Mouse (Mus musculus): ENCODE measurements around the gene Tnfrsf26. TPM values are rescaled to one million over a fixed set of nuclear protein-coding genes. Genes with fewer than 3 reads are reported as not detected.

The Tnfrsf26 gene
- polyA plus RNA-seq, 1 experiment from 2014 or later, result 0.17 TPM

- TF ChIP-seq EP300 (optimal IDR thresholded peaks at IDR 0.05) (no peak), CTCF (IDR thresholded peaks at IDR 0.05; ENCODE audit: low read depth) (no peak)
- Histone ChIP-seq H3K27ac (replicated peaks) (no peak overlapping the region), H3K36me3 (ENCODE audit: control insufficient read depth, insufficient read depth, low read length) (peaks cover 14% of the 10 kb centered on the region; the same call in 1 of the 2 replicates), H3K4me3 (ENCODE audit: low read depth, low read length) (no peak overlapping the region), H3K4me2 (replicated peaks; ENCODE audit: low read depth) (no peak overlapping the region), H3K9me3 (ENCODE audit: control insufficient read depth, low read length) (no peaks in the 10 kb centered on the region), H3K4me1 (replicated peaks; ENCODE audit: control insufficient read depth, insufficient read depth) (no peaks in the 10 kb centered on the region), H3K27me3 (ENCODE audit: control insufficient read depth, insufficient read depth, low read length) (no peaks in the 10 kb centered on the region), H3K9ac (ENCODE audit: low read length) (no peak overlapping the region)
- ATAC-seq (ENCODE audit: low FRiP score, low TSS enrichment) (peak; percentile 22; the same call in 1 of the 2 replicates), DNase-seq (ENCODE audit: low spot score) (no peak)
- 81% methylated on average over 10 of the region's 10 CpGs for WGBS
These were observed 36.3 kb downstream of the Tnfrsf26 start for GRCm38 (mm10) chr7:143592255-143592654.

GRCm38 (mm10) chr7:143588006-143588405, 40.5 kb downstream of the Tnfrsf26 start:
- no peak for TF ChIP-seq CTCF (IDR thresholded peaks at IDR 0.05; ENCODE audit: low read depth)
- no peak for TF ChIP-seq EP300 (optimal IDR thresholded peaks at IDR 0.05)
- DNase-seq (ENCODE audit: low spot score), result no peak
- WGBS, result 88% methylated on average over 4 of the region's 4 CpGs

GRCm38 (mm10) chr7:143587586-143587985, 40.9 kb downstream of the Tnfrsf26 start:
- TF ChIP-seq CTCF (IDR thresholded peaks at IDR 0.05; ENCODE audit: low read depth), result no peak
- TF ChIP-seq EP300 (optimal IDR thresholded peaks at IDR 0.05), result no peak
- 76% methylated on average over 5 of the region's 5 CpGs for WGBS
- no peak for DNase-seq (ENCODE audit: low spot score)
- H3K4me1 ChIP-seq (replicated peaks; ENCODE audit: control insufficient read depth, insufficient read depth), result no peaks in the 10 kb centered on the region
- no peaks in the 10 kb centered on the region for H3K9me3 ChIP-seq (ENCODE audit: control insufficient read depth, low read length)
- H3K27ac ChIP-seq (replicated peaks), result no peak overlapping the region
- H3K27me3 ChIP-seq (ENCODE audit: control insufficient read depth, insufficient read depth, low read length), result no peaks in the 10 kb centered on the region
- H3K4me3 ChIP-seq (ENCODE audit: low read depth, low read length), result no peak overlapping the region
- peaks cover 38% of the 10 kb centered on the region; the same call in 1 of the 2 replicates for H3K36me3 ChIP-seq (ENCODE audit: control insufficient read depth, insufficient read depth, low read length)
- H3K4me2 ChIP-seq (replicated peaks; ENCODE audit: low read depth), result no peak overlapping the region
- ATAC-seq (ENCODE audit: low FRiP score, low TSS enrichment), result no peak
- H3K9ac ChIP-seq (ENCODE audit: low read length), result no peak overlapping the region

More at GRCm38 (mm10) chr7:143588006-143588405, 40.5 kb downstream of the Tnfrsf26 start:
- no peaks in the 10 kb centered on the region for H3K4me1 ChIP-seq (replicated peaks; ENCODE audit: control insufficient read depth, insufficient read depth)
- H3K9me3 ChIP-seq (ENCODE audit: control insufficient read depth, low read length), result no peaks in the 10 kb centered on the region
- no peak overlapping the region for H3K4me2 ChIP-seq (replicated peaks; ENCODE audit: low read depth)
- H3K36me3 ChIP-seq (ENCODE audit: control insufficient read depth, insufficient read depth, low read length), result peaks cover 33% of the 10 kb centered on the region; the same call in 1 of the 2 replicates
- ATAC-seq (ENCODE audit: low FRiP score, low TSS enrichment), result no peak
- H3K4me3 ChIP-seq (ENCODE audit: low read depth, low read length), result no peak overlapping the region
- no peak overlapping the region for H3K9ac ChIP-seq (ENCODE audit: low read length)
- no peak overlapping the region for H3K27ac ChIP-seq (replicated peaks)
- H3K27me3 ChIP-seq (ENCODE audit: control insufficient read depth, insufficient read depth, low read length), result no peaks in the 10 kb centered on the region

- H3K4me1 ChIP-seq (replicated peaks; ENCODE audit: control insufficient read depth, insufficient read depth), result no peaks in the 10 kb centered on the region
- no peak overlapping the region for H3K9ac ChIP-seq (ENCODE audit: low read length)
- H3K4me2 ChIP-seq (replicated peaks; ENCODE audit: low read depth), result no peak overlapping the region
- no peaks in the 10 kb centered on the region for H3K9me3 ChIP-seq (ENCODE audit: control insufficient read depth, low read length)
- no peak overlapping the region for H3K4me3 ChIP-seq (ENCODE audit: low read depth, low read length)
- TF ChIP-seq CTCF (IDR thresholded peaks at IDR 0.05; ENCODE audit: low read depth) (peak; percentile 90), EP300 (optimal IDR thresholded peaks at IDR 0.05) (no peak)
- 27% methylated on average over 3 of the region's 3 CpGs for WGBS
- H3K27me3 ChIP-seq (ENCODE audit: control insufficient read depth, insufficient read depth, low read length), result no peaks in the 10 kb centered on the region
- peaks cover 38% of the 10 kb centered on the region for H3K36me3 ChIP-seq (ENCODE audit: control insufficient read depth, insufficient read depth, low read length)
- ATAC-seq (ENCODE audit: low FRiP score, low TSS enrichment), result peak; percentile 64; the same call in 1 of the 2 replicates
- H3K27ac ChIP-seq (replicated peaks), result no peak overlapping the region
- DNase-seq (ENCODE audit: low spot score), result peak; percentile 70
These were observed 44.6 kb downstream of the Tnfrsf26 start for GRCm38 (mm10) chr7:143583956-143584355.

- no peak overlapping the region for H3K4me3 ChIP-seq (ENCODE audit: low read depth, low read length)
- no peaks in the 10 kb centered on the region for H3K4me1 ChIP-seq (replicated peaks; ENCODE audit: control insufficient read depth, insufficient read depth)
- no peak overlapping the region for H3K4me2 ChIP-seq (replicated peaks; ENCODE audit: low read depth)
- DNase-seq (ENCODE audit: low spot score), result no peak
- ATAC-seq (ENCODE audit: low FRiP score, low TSS enrichment), result no peak
- no peaks in the 10 kb centered on the region for H3K27me3 ChIP-seq (ENCODE audit: control insufficient read depth, insufficient read depth, low read length)
- WGBS, result 90% methylated on average over 5 of the region's 5 CpGs
- TF ChIP-seq CTCF (IDR thresholded peaks at IDR 0.05; ENCODE audit: low read depth) (no peak), EP300 (optimal IDR thresholded peaks at IDR 0.05) (no peak)
- no peak overlapping the region for H3K27ac ChIP-seq (replicated peaks)
- H3K9ac ChIP-seq (ENCODE audit: low read length), result no peak overlapping the region
- peaks cover 38% of the 10 kb centered on the region for H3K36me3 ChIP-seq (ENCODE audit: control insufficient read depth, insufficient read depth, low read length)
- H3K9me3 ChIP-seq (ENCODE audit: control insufficient read depth, low read length), result no peaks in the 10 kb centered on the region
These were observed 45.5 kb downstream of the Tnfrsf26 start for GRCm38 (mm10) chr7:143583025-143583424.

- Histone ChIP-seq H3K4me1 (replicated peaks; ENCODE audit: control insufficient read depth, insufficient read depth) (no peaks in the 10 kb centered on the region), H3K9ac (ENCODE audit: low read length) (no peak overlapping the region), H3K27ac (replicated peaks) (no peak overlapping the region), H3K4me2 (replicated peaks; ENCODE audit: low read depth) (no peak overlapping the region), H3K9me3 (ENCODE audit: control insufficient read depth, low read length) (no peaks in the 10 kb centered on the region), H3K27me3 (ENCODE audit: control insufficient read depth, insufficient read depth, low read length) (no peaks in the 10 kb centered on the region), H3K36me3 (ENCODE audit: control insufficient read depth, insufficient read depth, low read length) (peaks cover 42% of the 10 kb centered on the region), H3K4me3 (ENCODE audit: low read depth, low read length) (no peak overlapping the region)
- 95% methylated on average over 11 of the region's 11 CpGs for WGBS
- ATAC-seq (ENCODE audit: low FRiP score, low TSS enrichment), result no peak
- TF ChIP-seq EP300 (optimal IDR thresholded peaks at IDR 0.05), result no peak
- TF ChIP-seq CTCF (IDR thresholded peaks at IDR 0.05; ENCODE audit: low read depth), result no peak
- DNase-seq (ENCODE audit: low spot score), result no peak
These were observed 52.8 kb downstream of the Tnfrsf26 start for GRCm38 (mm10) chr7:143575751-143576150.

Measured in stomach, postnatal 0 days (tissue).